Mouse (Mus musculus): ENCODE results near the gene Rab11fip4.

DNA sequence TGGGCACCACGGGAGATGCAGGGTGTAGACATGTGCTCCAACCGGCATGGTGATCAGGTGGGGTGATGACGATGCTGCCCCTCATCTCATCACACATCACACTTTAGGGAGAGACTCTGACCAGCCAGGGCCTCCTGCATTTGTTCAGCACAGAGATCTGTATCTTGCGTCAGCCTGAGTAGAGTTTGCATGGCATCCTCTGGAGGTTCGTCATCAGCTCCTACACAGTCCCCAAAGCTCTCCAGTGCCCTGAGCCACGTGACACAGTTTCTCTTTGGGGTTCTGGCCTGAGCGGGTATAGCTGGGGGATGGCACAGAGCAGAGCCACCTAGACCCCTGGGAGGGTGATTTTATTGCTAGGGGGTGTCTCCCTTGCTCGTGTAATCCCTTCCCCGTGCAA is 86.4 kb downstream of the Rab11fip4 start:
- TF ChIP-seq CTCF (conservative IDR thresholded peaks at IDR 0.05; ENCODE audit: insufficient read depth, insufficient read length, low read depth, low read length) = no peak
- no peak for TF ChIP-seq POLR2A (IDR thresholded peaks at IDR 0.05; ENCODE audit: low read depth, low read length)
